Mouse (Mus musculus) kidney, postnatal 4 days (tissue): ENCODE measurements at regions not wholly inside any gene's neighbourhood (a gene's known extent, or its start where the extent isn't known, plus 50 kb on each side); places are given as distances from the start of the nearest gene placed in this dataset.
"Not testable (repeated sequence)": the region's sequence is repeated elsewhere in the genome, so short reads cannot be mapped to it uniquely, and the experiment has no call there.

ENCODE experiments used
- DNase-seq, 2 experiments: peaks; one replicate each; pipeline ENCODE4 v3.0.0; 2021; ENCODE audit warnings: mixed read lengths in 2 of 2

DNA sequence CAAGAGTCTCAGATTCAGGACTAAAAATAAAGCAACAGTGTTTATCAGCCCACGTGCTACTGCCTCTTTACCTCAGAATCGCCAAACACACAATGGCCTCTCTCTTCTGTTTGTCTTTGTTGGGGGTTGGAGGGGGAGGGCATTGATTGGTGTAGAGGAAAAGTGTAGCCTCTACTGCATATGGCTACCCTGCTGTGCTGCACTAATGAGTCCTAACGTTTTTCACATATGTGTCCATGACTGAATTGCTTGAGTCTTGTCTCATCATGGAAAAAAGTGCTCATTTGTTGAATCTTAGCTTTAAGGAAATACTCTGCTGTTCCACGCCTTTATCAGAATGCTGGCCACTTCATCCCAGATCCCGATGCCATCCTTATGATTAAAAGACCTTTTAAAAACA lies 459.7 kb upstream of the N6amt1 start:
- no peak for DNase-seq

DNA sequence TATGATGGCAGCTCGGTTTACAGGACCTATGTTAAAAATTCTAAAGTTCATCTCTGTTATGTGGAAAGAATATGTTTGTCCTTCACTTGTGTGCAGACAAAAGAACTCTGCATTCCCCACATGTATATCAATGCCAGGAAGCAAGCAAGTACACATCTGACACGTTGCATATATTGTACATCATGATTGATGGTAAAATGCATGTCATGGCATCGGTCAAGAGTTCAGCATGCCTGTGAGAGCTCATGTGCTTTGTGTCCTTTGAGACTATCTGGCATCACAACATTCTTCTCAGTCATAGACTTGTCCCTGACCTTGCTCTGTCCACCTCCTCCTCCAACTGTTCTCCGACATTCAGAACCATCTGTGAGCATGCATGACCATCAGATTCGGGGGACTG lies 465.6 kb upstream of the N6amt1 start:
- no peak for DNase-seq

- DNase-seq = no peak
Observed at GRCm38 (mm10) chr16:86887605-86888004, 466.4 kb upstream of the N6amt1 start.

GRCm38 (mm10) chr16:86883862-86884261 lies 470.1 kb upstream of the N6amt1 start:
- DNase-seq = no peak

- DNase-seq = peak; percentile 65 to 79
Observed at GRCm38 (mm10) chr16:86882529-86882928, 471.5 kb upstream of the N6amt1 start.

DNA sequence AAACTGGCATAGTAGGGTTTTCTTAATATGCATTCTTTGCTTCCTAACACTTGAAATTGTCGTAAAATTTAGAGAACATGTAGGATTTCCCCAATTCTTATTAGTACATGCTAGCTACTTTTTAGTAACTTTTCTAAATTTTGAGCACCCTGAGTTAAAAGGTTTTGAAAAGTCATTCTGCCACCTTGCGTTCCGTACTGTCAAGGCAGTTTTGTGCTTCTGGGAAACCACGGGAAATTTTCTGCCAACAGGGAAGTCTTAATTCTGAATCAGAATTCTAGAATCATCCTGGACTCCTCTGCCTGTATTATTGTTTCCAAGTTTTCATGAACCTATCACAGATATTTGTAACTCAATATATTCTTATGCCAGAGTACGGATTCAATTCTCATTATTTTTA lies 472.4 kb upstream of the N6amt1 start:
- DNase-seq = peak; percentile 17 to 39

DNA sequence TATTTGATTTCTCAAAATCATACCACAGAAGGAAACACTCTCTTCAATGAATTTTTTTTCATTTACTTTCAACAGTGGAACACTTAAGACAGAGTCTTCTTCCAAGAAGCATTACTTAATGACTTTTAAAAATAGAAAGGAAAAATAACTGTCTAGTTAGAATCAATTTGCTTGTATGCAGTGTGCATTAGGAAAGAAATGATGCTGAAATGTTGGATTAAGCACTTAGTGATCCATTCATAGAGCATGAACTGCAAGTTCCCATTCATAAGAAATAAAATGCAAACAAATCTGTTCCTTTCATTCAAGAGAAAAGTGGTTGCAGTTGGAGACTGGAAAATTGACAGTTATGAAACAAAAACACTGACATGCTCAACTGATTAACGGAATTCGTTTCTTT lies 493.2 kb upstream of the N6amt1 start:
- DNase-seq = no peak

DNA sequence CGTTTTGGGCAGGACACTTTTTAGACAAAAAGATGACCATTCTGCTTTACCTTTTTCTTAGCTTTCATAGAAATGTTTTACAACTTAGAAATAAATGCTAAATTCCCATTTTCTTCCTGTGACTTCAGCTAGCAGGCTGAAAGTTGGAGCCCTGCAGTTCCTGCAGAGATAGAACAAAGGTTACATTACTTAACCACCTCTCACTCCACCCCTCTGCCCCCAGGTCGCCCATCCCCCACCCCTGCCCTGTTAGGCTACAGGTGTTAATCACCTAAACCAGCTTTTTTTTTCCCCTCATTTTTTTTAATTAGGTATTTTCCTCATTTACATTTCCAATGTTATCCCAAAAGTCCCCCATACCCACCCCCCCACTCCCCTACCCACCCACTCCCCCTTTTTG lies 498.1 kb upstream of the N6amt1 start:
- DNase-seq = peak in 1 of 2 experiments; percentile 20

GRCm38 (mm10) chr16:86855312-86855711 lies 498.7 kb upstream of the N6amt1 start:
- DNase-seq = no peak

DNA sequence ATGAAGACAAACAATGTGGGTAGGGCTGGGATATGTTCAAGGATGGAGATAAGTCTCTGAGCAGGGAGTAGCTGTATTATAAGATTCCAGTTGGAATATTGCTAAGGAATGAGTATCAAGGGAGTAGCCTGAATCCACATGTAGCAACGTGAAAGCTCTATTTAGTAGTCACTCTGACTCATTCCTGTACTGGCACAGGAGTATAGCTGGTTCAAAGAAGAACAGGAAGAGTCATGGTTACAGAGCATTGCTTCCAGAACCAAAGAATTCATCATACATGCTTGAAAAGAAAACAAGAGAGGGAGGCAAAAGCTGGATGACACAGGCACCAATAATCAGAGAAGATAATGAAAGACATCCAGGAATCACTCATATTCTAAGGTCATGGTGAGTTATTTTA lies 500.6 kb upstream of the N6amt1 start:
- DNase-seq = no peak

DNA sequence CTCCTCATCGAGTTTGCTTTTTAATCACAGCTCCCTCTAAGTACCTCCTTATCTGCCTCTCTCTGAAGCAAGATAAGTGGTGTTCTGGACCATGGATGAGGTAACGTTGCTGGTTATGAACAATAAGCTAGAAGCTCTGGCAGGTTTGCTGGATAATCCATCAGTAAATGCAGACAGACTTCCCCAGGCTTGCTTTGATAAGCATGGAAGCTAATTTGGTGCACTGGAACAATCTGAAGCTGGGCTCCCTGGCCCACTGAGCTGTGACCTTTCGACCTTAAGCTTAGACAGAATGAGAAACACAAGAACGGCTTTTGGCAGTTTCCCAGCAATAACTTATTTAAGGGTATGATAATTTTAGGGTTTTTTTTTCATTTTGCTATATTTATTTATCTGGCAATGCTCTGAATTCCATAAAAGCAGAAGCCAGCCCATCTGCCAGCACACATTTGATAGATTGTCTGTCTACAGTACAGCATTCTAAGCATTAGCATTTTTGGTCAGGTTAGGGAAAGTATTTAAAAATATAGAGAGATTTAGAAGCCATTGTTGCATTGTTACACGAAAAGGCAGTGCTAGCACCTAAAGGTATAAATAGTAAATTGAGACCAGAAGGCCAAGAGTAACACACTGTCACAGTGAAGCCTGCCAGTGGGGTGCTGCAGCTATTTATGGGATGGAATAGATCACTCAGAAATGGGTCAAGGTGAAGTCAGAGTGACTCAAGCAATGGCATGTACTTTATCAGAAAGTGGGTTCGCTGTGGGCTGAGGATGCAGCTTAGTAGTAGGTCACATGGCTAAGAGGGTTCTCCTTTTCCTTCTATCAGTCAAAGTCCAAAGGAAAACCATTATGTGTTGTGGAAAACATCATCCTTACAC lies 515.3 kb upstream of the N6amt1 start:
- DNase-seq = peak; percentile 21 to 32

- DNase-seq = no peak
Observed at GRCm38 (mm10) chr16:86827645-86828044, 526.3 kb upstream of the N6amt1 start.

- no peak for DNase-seq
Observed at GRCm38 (mm10) chr16:86826641-86827040, 527.3 kb upstream of the N6amt1 start.

DNA sequence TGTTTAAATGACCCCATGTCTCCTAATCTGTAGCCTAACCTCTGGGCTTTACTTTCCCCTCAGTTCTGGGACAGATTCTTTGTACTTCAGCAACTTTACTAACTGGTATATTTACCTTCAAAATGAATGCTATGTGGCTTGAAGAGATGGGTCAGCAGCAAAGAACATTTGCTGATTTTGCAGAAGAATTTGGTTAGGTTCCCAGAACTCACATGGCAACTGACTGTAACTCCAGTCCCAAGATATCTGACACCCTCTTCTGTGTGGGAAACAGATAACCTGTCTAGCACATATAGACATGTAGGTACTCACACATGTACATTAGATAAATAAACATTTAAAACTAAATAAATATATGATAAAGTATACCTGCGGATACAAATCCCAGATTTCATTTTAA lies 530.5 kb upstream of the N6amt1 start:
- DNase-seq = no peak

DNA sequence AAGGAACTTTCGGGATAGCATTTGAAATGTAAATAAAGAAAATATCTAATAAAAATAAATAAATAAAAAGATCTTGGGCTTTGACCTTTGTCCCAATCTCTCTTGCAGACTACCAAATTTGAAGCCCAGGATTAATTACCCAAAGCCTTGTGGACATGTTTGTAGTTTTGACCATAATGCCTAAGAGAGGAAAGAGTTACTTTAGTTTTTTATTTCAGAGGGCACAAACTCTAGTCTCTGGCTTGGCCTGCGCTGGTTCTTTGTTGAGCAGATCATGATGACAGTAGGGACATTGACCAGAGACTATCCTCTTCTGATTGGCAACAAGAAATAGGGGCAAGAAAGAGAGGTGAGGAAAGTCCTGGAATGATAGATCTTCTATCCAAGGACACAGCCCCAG lies 532.4 kb upstream of the N6amt1 start:
- DNase-seq = no peak

DNA sequence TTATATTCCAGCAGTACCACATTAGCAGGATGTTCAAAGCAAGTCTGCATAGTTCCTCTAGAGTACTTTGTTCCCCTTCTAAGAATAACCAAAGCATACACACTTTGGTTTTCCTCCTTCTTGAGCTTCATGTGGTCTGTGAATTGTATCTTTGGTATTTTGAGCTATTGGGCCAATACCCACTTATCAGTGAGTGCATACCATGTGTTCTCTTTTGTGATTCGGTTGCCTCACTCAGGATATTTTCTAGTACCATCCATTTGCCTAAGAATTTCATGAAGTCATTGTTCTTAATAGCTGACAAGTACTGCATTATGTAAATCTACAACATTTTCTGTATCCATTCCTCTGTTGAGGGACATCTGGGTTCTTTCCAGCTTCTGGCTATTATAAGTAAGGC lies 535.3 kb upstream of the N6amt1 start:
- DNase-seq = not testable (repeated sequence)

DNA sequence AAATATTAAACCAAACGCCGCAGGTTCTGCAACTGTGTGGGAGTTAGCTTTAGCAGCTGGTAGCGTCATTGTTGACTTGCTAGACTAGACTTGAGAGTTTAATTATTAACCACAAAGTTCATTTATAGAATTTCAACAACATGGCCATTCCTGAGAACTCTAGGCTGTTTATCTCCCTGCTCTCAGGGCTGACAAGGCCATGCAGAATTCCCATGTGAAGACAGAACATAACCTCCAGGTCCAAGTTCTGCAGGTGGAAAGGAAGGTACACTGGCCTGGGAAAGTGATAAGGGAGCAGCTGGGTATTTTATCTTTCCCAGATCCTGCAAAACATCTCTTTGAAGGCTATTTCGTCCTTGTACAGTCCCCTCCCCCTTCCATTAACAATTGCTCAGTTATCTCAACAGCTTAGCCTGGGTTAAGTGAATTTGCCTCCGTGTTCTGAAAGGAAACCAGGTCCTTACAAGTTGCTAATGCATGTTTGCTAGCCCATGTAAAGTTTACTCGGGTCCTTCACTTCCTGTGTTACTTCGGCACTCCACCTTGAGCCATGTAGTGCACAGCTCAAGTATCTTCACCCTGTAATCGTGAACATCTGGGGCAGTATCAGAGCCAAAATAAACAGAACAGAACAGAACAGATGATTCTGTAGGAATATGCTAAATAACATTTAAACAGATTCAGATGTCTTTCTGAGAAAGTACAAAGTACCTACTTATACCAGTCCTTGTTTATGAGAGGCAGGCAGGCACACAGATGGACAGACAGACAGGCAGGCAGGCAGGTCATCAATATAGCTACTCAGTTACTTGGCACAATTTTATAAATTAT lies 537.0 kb upstream of the N6amt1 start:
- peak; percentile 27 to 57 for DNase-seq

DNA sequence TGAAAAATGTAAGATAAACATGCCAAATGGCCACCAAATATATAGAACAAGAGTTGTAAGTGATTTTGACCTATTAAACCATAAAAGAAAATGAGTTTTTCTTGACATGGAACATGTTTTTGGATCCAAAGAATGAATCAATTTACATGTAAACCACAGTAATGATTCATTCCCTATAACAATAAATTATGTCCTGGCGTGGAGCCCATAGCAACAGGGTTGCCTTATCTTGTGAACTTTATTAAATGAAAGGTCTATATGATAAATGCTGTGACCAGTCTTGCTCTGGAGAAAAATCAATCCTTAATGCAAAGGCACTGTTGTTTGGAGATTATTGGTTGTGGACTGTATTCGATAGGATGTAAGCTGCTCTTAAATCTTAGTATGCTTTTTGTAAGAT lies 538.0 kb upstream of the N6amt1 start:
- DNase-seq = no peak

- no peak for DNase-seq
Observed at GRCm38 (mm10) chr16:86812692-86813091, 541.3 kb upstream of the N6amt1 start.

DNA sequence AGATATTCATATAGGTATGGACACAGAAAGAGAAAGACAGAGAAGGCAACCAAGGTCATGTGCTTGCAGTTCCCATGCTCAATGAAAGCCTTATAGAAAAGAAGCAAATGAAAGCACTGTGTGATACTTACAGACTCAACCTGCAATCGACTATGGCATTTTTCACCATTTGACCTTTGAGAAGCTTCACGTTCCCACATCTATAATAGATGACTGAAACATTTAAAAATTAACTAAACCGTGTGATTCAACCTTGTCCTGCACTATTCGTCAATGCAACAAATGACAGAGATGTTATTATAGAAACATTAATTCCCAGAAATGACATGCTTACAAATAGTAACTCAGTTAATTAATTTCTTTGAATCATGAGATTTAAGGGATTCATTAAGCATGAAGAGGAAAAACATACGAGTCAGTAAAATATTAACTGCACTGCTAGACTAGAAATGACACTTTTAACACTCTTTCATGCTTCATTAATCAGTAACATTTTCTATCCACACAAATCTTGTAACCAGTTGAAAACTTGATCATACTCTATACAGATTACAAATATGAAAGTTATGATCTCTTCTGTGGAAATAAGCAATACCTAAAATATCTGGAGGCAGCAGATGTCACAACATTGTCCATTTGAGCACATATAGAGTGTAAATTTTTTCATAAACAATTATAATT lies 545.2 kb upstream of the N6amt1 start:
- no peak for DNase-seq

DNA sequence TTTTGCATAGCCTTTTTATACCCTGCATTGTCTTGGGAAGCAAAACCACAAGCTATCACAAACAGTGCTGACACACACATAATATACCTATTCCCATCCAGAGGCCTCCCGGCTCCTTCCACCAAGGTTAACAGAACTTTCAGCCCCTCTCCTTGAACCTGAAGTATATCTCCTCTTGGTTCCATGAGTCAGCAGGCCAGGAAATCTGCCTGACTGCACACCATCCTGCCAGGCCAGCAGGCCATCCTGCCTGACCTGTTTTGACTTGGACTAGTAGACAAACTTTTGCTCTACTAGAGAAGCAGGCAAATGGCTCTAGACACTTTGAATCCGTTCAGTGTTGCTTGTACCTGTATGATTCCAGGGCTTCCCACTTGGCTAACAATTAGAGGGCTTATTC lies 547.6 kb upstream of the N6amt1 start:
- DNase-seq = peak in 1 of 2 experiments; percentile 21

GRCm38 (mm10) chr16:86776086-86776485 lies 577.9 kb upstream of the N6amt1 start:
- DNase-seq = no peak

- no peak for DNase-seq
Observed at GRCm38 (mm10) chr16:86772586-86772985, 581.4 kb upstream of the N6amt1 start.
